Mouse (Mus musculus): Measurements from ENCODE around the gene Obox5. TPM values are rescaled to one million over a fixed set of nuclear protein-coding genes. Genes with fewer than 3 reads are reported as not detected.
"Not testable (repeated sequence)": the region's sequence is repeated elsewhere in the genome, so short reads cannot be mapped to it uniquely, and the experiment has no call there.

Obox5 gene
- polyA plus RNA-seq (2015; fragmentation: Nextera tagmentation; extraction: Ambion mirVana), result not detected in 2 replicates

DNA sequence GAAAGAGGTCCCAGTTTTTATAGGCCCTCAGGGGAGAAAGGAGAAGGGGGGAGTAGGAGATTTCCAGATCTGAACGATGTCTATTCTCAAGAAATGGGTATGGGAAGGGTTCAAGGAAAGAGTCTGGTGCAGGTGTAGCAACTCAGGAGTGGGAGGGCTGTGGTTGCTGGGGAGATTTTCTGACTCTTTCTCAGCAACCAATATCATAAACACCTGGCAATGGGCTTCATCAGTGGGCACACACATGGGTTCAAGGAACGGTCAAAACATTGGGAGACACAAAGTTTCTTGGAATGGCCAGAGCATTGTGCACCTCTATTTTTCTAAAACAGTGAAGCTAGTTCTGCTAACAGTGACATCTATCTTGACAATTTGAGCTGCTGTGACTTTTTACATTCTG lies at the start of gene Obox5:
TSS of gene Obox5 (plus strand) at position 301 of the 400 bp plus-strand sequence.
- peaks cover 40% of the 10 kb centered on the region for H3K9me3 ChIP-seq
- not testable (repeated sequence) for H3K4me1 ChIP-seq (replicated peaks); H3K36me3 ChIP-seq; H3K27ac ChIP-seq; H3K4me2 ChIP-seq; ATAC-seq (ENCODE audit: low FRiP score); H3K9ac ChIP-seq; H3K27me3 ChIP-seq; H3K4me3 ChIP-seq
- 81% methylated on average over 2 of the region's 2 CpGs for WGBS

DNA sequence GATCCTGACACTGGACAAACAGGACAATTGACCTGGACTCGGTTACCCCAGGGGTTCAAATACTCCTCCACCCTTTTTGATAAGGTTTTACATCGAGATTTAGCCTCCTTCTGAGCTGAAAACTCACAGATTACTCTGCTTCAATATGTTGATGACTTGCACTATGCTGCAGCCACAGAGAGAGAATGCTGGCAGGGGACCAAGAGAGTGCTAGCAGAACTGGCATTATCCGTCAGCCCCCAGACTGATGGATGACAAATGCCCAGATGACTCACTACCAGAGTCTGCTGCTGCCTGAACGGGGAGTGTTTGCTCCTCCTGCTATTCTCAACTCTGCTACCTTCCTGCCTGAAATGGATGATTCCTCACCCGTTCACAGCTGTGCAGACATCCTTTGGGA lies 635 bp upstream of the Obox5 start:
- H3K4me3 ChIP-seq; H3K4me2 ChIP-seq; H3K27ac ChIP-seq; H3K36me3 ChIP-seq; ATAC-seq (ENCODE audit: low FRiP score); H3K4me1 ChIP-seq (replicated peaks); H3K9ac ChIP-seq; H3K27me3 ChIP-seq: not testable (repeated sequence)
- 74% methylated on average over 5 of the region's 5 CpGs for WGBS
- H3K9me3 ChIP-seq, result peaks cover 41% of the 10 kb centered on the region

Other genes starting within 250 kb of the Obox5 start
- not detected in 2 replicates for gene Obox3, start 110.2 kb upstream of the Obox5 start, polyA plus RNA-seq (2015; fragmentation: Nextera tagmentation; extraction: Ambion mirVana)
- not detected in 2 replicates for gene Obox6, start 89.5 kb downstream of the Obox5 start, polyA plus RNA-seq (2015; fragmentation: Nextera tagmentation; extraction: Ambion mirVana)
- gene Crx, start 129.8 kb downstream of the Obox5 start, polyA plus RNA-seq (2015; fragmentation: Nextera tagmentation; extraction: Ambion mirVana), result not detected in 2 replicates
- gene Crxos, start 132.5 kb downstream of the Obox5 start, polyA plus RNA-seq (2015; fragmentation: Nextera tagmentation; extraction: Ambion mirVana), result not detected in 2 replicates
- 1,371 and 1,383 TPM in 2 replicates for gene Selenow, start 172.3 kb downstream of the Obox5 start, polyA plus RNA-seq (2015; fragmentation: Nextera tagmentation; extraction: Ambion mirVana)
- gene Nop53, start 195.9 kb downstream of the Obox5 start, polyA plus RNA-seq (2015; fragmentation: Nextera tagmentation; extraction: Ambion mirVana), result 133 and 135 TPM in 2 replicates
- gene Ehd2, start 217.4 kb downstream of the Obox5 start, polyA plus RNA-seq (2015; fragmentation: Nextera tagmentation; extraction: Ambion mirVana), result 5.2 and 6.4 TPM in 2 replicates